ENCODE assay signal across 9 mouse cellular contexts in genomic region chr1:135787799-135788198, GRCm38 (mm10). TPM values are rescaled to one million over a fixed set of nuclear protein-coding genes. Genes with fewer than 3 reads are reported as not detected.
A peak's percentile ranks its signal among the peaks of the same experiment; 100 is the strongest.
DNase-seq lines count a peak whose midpoint lies in the region; TF ChIP-seq lines count a peak whose summit lies in the region.
"Had no signal": no experiment of that assay in that cellular context is flagged by ENCODE, and none has a peak within 500 bp of the region (broad histone marks: within the 10 kb centered on the region; RNA-seq: fewer than 3 reads in every experiment).

No protein-coding gene starts in this region.

- H3K36me3 ChIP-seq in heart, embryonic 10.5 days: no peaks in the 10 kb centered on the region
- H3K36me3 ChIP-seq: limb, embryonic 13.5 days had no signal

- WGBS in heart, embryonic 10.5 days: 46% methylated on average over 3 of the region's 3 CpGs

- no peaks in the 10 kb centered on the region for H3K27me3 ChIP-seq in heart, embryonic 10.5 days (ENCODE audit: insufficient read depth, poor library complexity, severe bottlenecking)

- H3K4me1 ChIP-seq in heart, embryonic 10.5 days: peaks cover 40% of the 10 kb centered on the region

- no peaks in the 10 kb centered on the region for H3K9me3 ChIP-seq in heart, embryonic 10.5 days
- H3K9me3 ChIP-seq: limb, embryonic 13.5 days had no signal

- DNase-seq in cerebellum, adult 18-20 months: peak; percentile 32 to 49
- DNase-seq in cerebellum, adult 11-12 months: no peak
- DNase-seq in adrenal gland, adult (ENCODE audit: inconsistent age in 2 of 2, low spot score in 1 of 2): peak; percentile 64 to 88
- peak; percentile 72 for DNase-seq in embryo, embryonic 11.5 days (ENCODE audit: low read depth, low spot score)
- DNase-seq in heart, embryonic 10.5 days (ENCODE audit: low spot score): peak; percentile 90
- DNase-seq in layer of hippocampus, adult 2 months (ENCODE audit: low spot score in 2 of 2): peak in 1 of 2 experiments; percentile 76
- DNase-seq in mesoderm, embryonic 11.5 days (ENCODE audit: low read depth, low spot score): peak; percentile 86
- peak; percentile 33 to 66 for DNase-seq in spleen, adult 18-20 months

- no peak overlapping the region for H3K4me3 ChIP-seq in heart, embryonic 10.5 days
- no peak overlapping the region for H3K4me3 ChIP-seq in layer of hippocampus, adult 2 months
- H3K4me3 ChIP-seq: limb, embryonic 13.5 days had no signal

- no peak overlapping the region for H3K27ac ChIP-seq in heart, embryonic 10.5 days
- H3K27ac ChIP-seq in layer of hippocampus, adult 2 months: no peak overlapping the region
- H3K27ac ChIP-seq: limb, embryonic 13.5 days had no signal

- TF ChIP-seq CTCF in layer of hippocampus, adult 2 months (conservative IDR thresholded peaks at IDR 0.05): peak; percentile 76

RNA-seq across cellular contexts. Expression of gene Tnni1, which starts 8.6 kb away (rescaled TPM):
- 2,290 and 3,821 TPM in 2 replicates for polyA plus RNA-seq in heart, embryonic 10.5 days (2016; fragmentation: Nextera tagmentation; extraction: Ambion mirVana)
- 1 to 10 TPM; 2.9 to 3.2 TPM for total RNA-seq in layer of hippocampus, adult 2 months (2021)

RNA-seq across cellular contexts. Expression of gene Phlda3, which starts 21.9 kb away (rescaled TPM):
- polyA plus RNA-seq in heart, embryonic 10.5 days (2016; fragmentation: Nextera tagmentation; extraction: Ambion mirVana): 63.2 and 65.3 TPM in 2 replicates
- 10 to 100 TPM; 11.8 to 12.1 TPM for total RNA-seq in layer of hippocampus, adult 2 months (2021)

RNA-seq across cellular contexts. Expression of gene Lad1, which starts 30.6 kb away (rescaled TPM):
- polyA plus RNA-seq in heart, embryonic 10.5 days (2016; fragmentation: Nextera tagmentation; extraction: Ambion mirVana): 3.3 and 6.8 TPM in 2 replicates
- total RNA-seq in layer of hippocampus, adult 2 months (2021): 1 to 10 TPM in 1 of 2 experiments, under 1 TPM in 1; 0.97 to 1.3 TPM

RNA-seq across cellular contexts. Expression of gene Tnnt2, which starts 48.4 kb away (rescaled TPM):
- 2,168 and 3,634 TPM in 2 replicates for polyA plus RNA-seq in heart, embryonic 10.5 days (2016; fragmentation: Nextera tagmentation; extraction: Ambion mirVana)
- total RNA-seq in layer of hippocampus, adult 2 months (2021): 1 to 10 TPM; 1.4 to 1.6 TPM
